Mouse (Mus musculus): ENCODE measurements at regions not wholly inside any gene's neighbourhood (a gene's known extent, or its start where the extent isn't known, plus 50 kb on each side); places are given as distances from the start of the nearest gene placed in this dataset.

DNA sequence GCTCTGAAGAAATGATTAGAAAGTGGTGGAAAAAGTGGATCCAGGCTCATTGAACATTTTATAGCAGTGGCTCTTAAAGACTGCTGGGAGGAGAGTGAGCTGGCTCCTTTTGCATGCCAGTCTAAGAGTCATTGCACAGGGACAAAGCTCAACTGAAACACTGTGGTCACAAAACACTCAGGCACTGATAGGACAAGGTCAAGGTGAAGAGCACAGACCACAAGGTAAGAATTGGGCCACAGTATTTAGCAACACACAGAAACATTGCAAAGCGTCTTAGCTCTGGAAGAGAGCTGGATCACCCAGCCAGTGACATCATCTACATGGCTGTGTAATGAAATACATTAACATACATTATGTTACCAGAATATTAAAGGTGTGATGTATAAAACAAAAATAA is 319.0 kb upstream of the Gm5415 start:
- H3K4me2 ChIP-seq (ENCODE audit: low read depth, low read length): no peak overlapping the region
- H3K9me3 ChIP-seq (replicated peaks; ENCODE audit: control insufficient read depth, low read length): no peaks in the 10 kb centered on the region
- H3K27ac ChIP-seq (ENCODE audit: low read length): no peak overlapping the region
- no peaks in the 10 kb centered on the region for H3K27me3 ChIP-seq (ENCODE audit: control insufficient read depth, insufficient read depth, low read depth, low read length)
- H3K4me3 ChIP-seq (ENCODE audit: low read depth, low read length): no peak overlapping the region
- no peak overlapping the region for H3K9ac ChIP-seq (ENCODE audit: low read depth, low read length)
- no peaks in the 10 kb centered on the region for H3K4me1 ChIP-seq (ENCODE audit: control insufficient read depth, low read depth, low read length)
- WGBS (ENCODE audit: insufficient replicate concordance): 42% methylated on average over 1 of the region's 1 CpGs
- no peak for ATAC-seq (ENCODE audit: low read depth)
- no peaks in the 10 kb centered on the region for H3K36me3 ChIP-seq (ENCODE audit: control insufficient read depth, insufficient read depth)

GRCm38 (mm10) chr1:32858040-32858439 is 310.9 kb upstream of the Gm5415 start:
- Histone ChIP-seq H3K27me3 (ENCODE audit: control insufficient read depth, insufficient read depth, low read depth, low read length) (no peaks in the 10 kb centered on the region), H3K9me3 (replicated peaks; ENCODE audit: control insufficient read depth, low read length) (no peaks in the 10 kb centered on the region), H3K27ac (ENCODE audit: low read length) (no peak overlapping the region), H3K4me2 (ENCODE audit: low read depth, low read length) (no peak overlapping the region), H3K4me1 (ENCODE audit: control insufficient read depth, low read depth, low read length) (no peaks in the 10 kb centered on the region), H3K36me3 (ENCODE audit: control insufficient read depth, insufficient read depth) (no peaks in the 10 kb centered on the region), H3K9ac (ENCODE audit: low read depth, low read length) (no peak overlapping the region), H3K4me3 (ENCODE audit: low read depth, low read length) (no peak overlapping the region)
- WGBS (ENCODE audit: insufficient replicate concordance): 41% methylated on average over 1 of the region's 1 CpGs
- no peak for ATAC-seq (ENCODE audit: low read depth)
